ENCODE assay signal across 10 mouse cellular contexts in the genomic region with DNA sequence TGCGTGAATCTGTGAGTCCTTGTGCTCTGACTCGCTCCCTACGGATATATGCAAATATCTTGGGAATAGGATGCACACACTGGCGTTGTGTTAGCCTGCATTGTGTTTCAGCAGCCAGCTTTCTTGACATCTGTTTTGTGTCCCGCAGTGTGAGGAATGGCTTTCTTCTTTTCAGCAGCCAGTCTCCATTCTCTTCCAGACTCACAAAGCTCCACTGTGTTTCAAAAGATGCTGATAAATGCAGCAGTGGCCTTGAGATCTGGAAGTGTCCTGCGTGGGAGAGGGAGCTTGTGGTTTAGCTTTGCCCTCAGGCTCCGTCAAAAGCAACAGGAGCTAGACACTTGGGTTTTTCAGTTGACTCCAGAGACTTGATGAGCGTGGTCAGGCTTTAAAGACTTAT.
DNase-seq lines count a peak whose midpoint lies in the region; ATAC-seq lines count a peak whose summit lies in the region.
"Had no signal": no experiment of that assay in that cellular context is flagged by ENCODE, and none has a peak within 500 bp of the region (broad histone marks: within the 10 kb centered on the region; RNA-seq: fewer than 3 reads in every experiment).

No protein-coding gene starts in this region.

- no peaks in the 10 kb centered on the region for H3K27me3 ChIP-seq in limb, embryonic 11.5 days (ENCODE audit: control insufficient read depth, insufficient read depth, low read length)
- H3K27me3 ChIP-seq in limb, embryonic 10.5 days (ENCODE audit: low read depth, poor library complexity, severe bottlenecking), result no peaks in the 10 kb centered on the region
- no peaks in the 10 kb centered on the region for H3K27me3 ChIP-seq in forebrain, embryonic 13.5 days
- no peaks in the 10 kb centered on the region for H3K27me3 ChIP-seq in hindbrain, embryonic 16.5 days (replicated peaks; ENCODE audit: control insufficient read depth, insufficient read depth, low read length)
- H3K27me3 ChIP-seq in stomach, embryonic 16.5 days (ENCODE audit: control insufficient read depth, insufficient read depth, low read length), result no peaks in the 10 kb centered on the region

- H3K36me3 ChIP-seq in limb, embryonic 11.5 days (ENCODE audit: control insufficient read depth, insufficient read depth, low read length), result no peaks in the 10 kb centered on the region
- H3K36me3 ChIP-seq in limb, embryonic 10.5 days, result no peaks in the 10 kb centered on the region
- no peaks in the 10 kb centered on the region for H3K36me3 ChIP-seq in forebrain, embryonic 13.5 days (ENCODE audit: poor library complexity, severe bottlenecking)
- H3K36me3 ChIP-seq in hindbrain, embryonic 16.5 days (ENCODE audit: control insufficient read depth, insufficient read depth, low read length), result no peaks in the 10 kb centered on the region
- no peaks in the 10 kb centered on the region for H3K36me3 ChIP-seq in stomach, embryonic 16.5 days (ENCODE audit: control insufficient read depth, insufficient read depth, low read length)

- H3K27ac ChIP-seq in limb, embryonic 11.5 days (replicated peaks; ENCODE audit: low read depth, low read length), result no peak overlapping the region
- no peak overlapping the region for H3K27ac ChIP-seq in limb, embryonic 10.5 days
- H3K27ac ChIP-seq in forebrain, embryonic 13.5 days, result peak overlapping the region; percentile 67
- H3K27ac ChIP-seq in hindbrain, embryonic 16.5 days (ENCODE audit: low read depth, low read length), result no peak overlapping the region
- H3K27ac ChIP-seq in stomach, embryonic 16.5 days (ENCODE audit: low read length), result peak overlapping the region; percentile 53; the same call in 1 of the 2 replicates

- H3K9me3 ChIP-seq in limb, embryonic 11.5 days (ENCODE audit: control insufficient read depth, low read length), result no peaks in the 10 kb centered on the region
- H3K9me3 ChIP-seq in limb, embryonic 10.5 days (replicated peaks), result no peaks in the 10 kb centered on the region
- H3K9me3 ChIP-seq in forebrain, embryonic 13.5 days (replicated peaks), result peaks cover 5% of the 10 kb centered on the region; the same call in 1 of the 2 replicates
- no peaks in the 10 kb centered on the region for H3K9me3 ChIP-seq in hindbrain, embryonic 16.5 days (ENCODE audit: control insufficient read depth, low read length)
- no peaks in the 10 kb centered on the region for H3K9me3 ChIP-seq in stomach, embryonic 16.5 days (replicated peaks; ENCODE audit: control insufficient read depth, low read length)

- no peak for ATAC-seq in limb, embryonic 11.5 days (ENCODE audit: insufficient number of reproducible peaks, low FRiP score, low TSS enrichment, low read depth)
- peak; percentile 86; the same call in 1 of the 2 replicates for ATAC-seq in forebrain, embryonic 13.5 days
- peak; percentile 83 for ATAC-seq in hindbrain, embryonic 16.5 days
- ATAC-seq in stomach, embryonic 16.5 days (ENCODE audit: insufficient read depth, low FRiP score), result no peak

- WGBS in limb, embryonic 11.5 days, result 63% methylated on average over 8 of the region's 8 CpGs
- WGBS in limb, embryonic 10.5 days, result 67% methylated on average over 8 of the region's 8 CpGs
- 9% methylated on average over 8 of the region's 8 CpGs for WGBS in forebrain, embryonic 13.5 days
- 6% methylated on average over 8 of the region's 8 CpGs for WGBS in hindbrain, embryonic 16.5 days
- WGBS in stomach, embryonic 16.5 days, result 33% methylated on average over 8 of the region's 8 CpGs

- H3K4me3 ChIP-seq in limb, embryonic 11.5 days (ENCODE audit: low read depth, low read length), result no peak overlapping the region
- H3K4me3 ChIP-seq in limb, embryonic 10.5 days, result no peak overlapping the region
- no peak overlapping the region for H3K4me3 ChIP-seq in forebrain, embryonic 13.5 days
- no peak overlapping the region for H3K4me3 ChIP-seq in hindbrain, embryonic 16.5 days (ENCODE audit: low read length)
- no peak overlapping the region for H3K4me3 ChIP-seq in stomach, embryonic 16.5 days (replicated peaks; ENCODE audit: low read length)

- peak; percentile 20 for DNase-seq in limb, embryonic 11.5 days (ENCODE audit: low spot score)
- no peak for DNase-seq in limb, embryonic 10.5 days (ENCODE audit: low spot score)
- DNase-seq in right cerebral cortex, postnatal 4 days, result no peak
- no peak for DNase-seq in layer of hippocampus, adult 9-11 months
- DNase-seq in adipocyte (ENCODE audit: low spot score), result no peak
- DNase-seq: left cerebral cortex, postnatal 4 days; thymus, adult 18-20 months had no signal

- no peak overlapping the region for H3K9ac ChIP-seq in limb, embryonic 11.5 days (ENCODE audit: low read length)
- no peak overlapping the region for H3K9ac ChIP-seq in forebrain, embryonic 13.5 days
- H3K9ac ChIP-seq in hindbrain, embryonic 16.5 days (ENCODE audit: low read depth, low read length), result no peak overlapping the region
- no peak overlapping the region for H3K9ac ChIP-seq in stomach, embryonic 16.5 days (ENCODE audit: low read length)

- no peaks in the 10 kb centered on the region for H3K4me1 ChIP-seq in limb, embryonic 11.5 days (ENCODE audit: control insufficient read depth, insufficient read depth, low read length)
- H3K4me1 ChIP-seq in limb, embryonic 10.5 days, result peaks cover 5% of the 10 kb centered on the region; the same call in 1 of the 2 replicates
- H3K4me1 ChIP-seq in forebrain, embryonic 13.5 days, result peaks cover 19% of the 10 kb centered on the region
- no peaks in the 10 kb centered on the region for H3K4me1 ChIP-seq in hindbrain, embryonic 16.5 days (ENCODE audit: control insufficient read depth, insufficient read depth, low read depth, low read length)
- no peaks in the 10 kb centered on the region for H3K4me1 ChIP-seq in stomach, embryonic 16.5 days (ENCODE audit: control insufficient read depth, insufficient read depth, low read length)

- H3K4me2 ChIP-seq in limb, embryonic 11.5 days (ENCODE audit: low read depth, severe bottlenecking), result no peak overlapping the region
- H3K4me2 ChIP-seq in forebrain, embryonic 13.5 days, result 0 out of 2 replicates have a peak overlapping the region, but pooled peaks have one; percentile 19
- H3K4me2 ChIP-seq in hindbrain, embryonic 16.5 days (ENCODE audit: low read length), result no peak overlapping the region
- H3K4me2 ChIP-seq in stomach, embryonic 16.5 days (ENCODE audit: low read depth, low read length), result no peak overlapping the region

Comparison
In these comparisons a context has a peak if more than half of its experiments do, and no peak if none do; other contexts are left out.
1. ATAC-seq: peak in forebrain, embryonic 13.5 days (single experiment) and hindbrain, embryonic 16.5 days (single experiment); none in limb, embryonic 11.5 days (single experiment) and stomach, embryonic 16.5 days (single experiment).
2. H3K27ac ChIP-seq: peak in forebrain, embryonic 13.5 days (single experiment) and stomach, embryonic 16.5 days (single experiment); none in limb, embryonic 11.5 days (single experiment), limb, embryonic 10.5 days (single experiment) and hindbrain, embryonic 16.5 days (single experiment).